Mouse (Mus musculus) liver, embryonic 15.5 days (tissue): Measurements from ENCODE around the gene Mettl16. TPM values are rescaled to one million over a fixed set of nuclear protein-coding genes. Genes with fewer than 3 reads are reported as not detected.

Experiments
- ATAC-seq: fragments of 200-750 bp; cut with Nextera tagmentation; 2 replicates; pipeline ENCODE4 v1.8.0; 2017; ENCODE audit warnings: moderate number of reproducible peaks, mild to moderate bottlenecking, moderate library complexity; ENCODE audit not compliant: insufficient read depth
- H3K27ac ChIP-seq: fragments of 300-500 bp; sonication (generic); replicated peaks from 2 replicates; pipeline ENCODE4 v1.5.1; 2015; ENCODE audit warnings: mild to moderate bottlenecking, inconsistent platforms
- H3K27me3 ChIP-seq: fragments of 300-500 bp; sonication (generic); 2 replicates; pipeline ENCODE4 v1.6.1; 2015; ENCODE audit warnings: mild to moderate bottlenecking, inconsistent platforms
- H3K36me3 ChIP-seq: fragments of 300-500 bp; sonication (generic); replicated peaks from 2 replicates; pipeline ENCODE4 v1.6.1; 2015; ENCODE audit warnings: moderate library complexity, mild to moderate bottlenecking, inconsistent platforms
- H3K4me1 ChIP-seq: fragments of 300-500 bp; sonication (generic); replicated peaks from 2 replicates; pipeline ENCODE4 v1.6.1; 2015; ENCODE audit warnings: inconsistent platforms
- H3K4me2 ChIP-seq: fragments of 300-500 bp; sonication (generic); 2 replicates; pipeline ENCODE4 v1.6.1; 2015; ENCODE audit warnings: moderate library complexity, mild to moderate bottlenecking, inconsistent platforms
- H3K4me3 ChIP-seq: fragments of 300-500 bp; sonication (generic); replicated peaks from 2 replicates; pipeline ENCODE4 v1.5.1; 2015; ENCODE audit warnings: mild to moderate bottlenecking, inconsistent platforms
- H3K9ac ChIP-seq: fragments of 300-500 bp; sonication (generic); 2 replicates; pipeline ENCODE4 v1.6.1; 2015; ENCODE audit warnings: moderate library complexity, mild to moderate bottlenecking, inconsistent platforms
- H3K9me3 ChIP-seq: fragments of 300-500 bp; sonication (generic); replicated peaks from 2 replicates; pipeline ENCODE4 v1.6.1; 2016; ENCODE audit warnings: inconsistent platforms
- WGBS: fragments of 180-500 bp; shearing (Covaris S2); methylation state at CpG from one replicate; pipeline ENCODE4 v1.1.7; 2015; ENCODE audit warnings: mixed read lengths; ENCODE audit not compliant: insufficient replicate concordance; 5-methylcytosine and 5-hydroxymethylcytosine counted together
- microRNA-seq: library from miRNA; unstranded; fragments of <30 nt; microRNA quantifications from one replicate; pipeline ENCODE4, GENCODE M21; 2016
- polyA plus RNA-seq: library from polyadenylated mRNA; unstranded; fragments of >200 nt; fragmentation: Nextera tagmentation; extraction: Ambion mirVana; gene quantifications from 2 replicates; pipeline ENCODE4 v1.2.1, GENCODE M21; 2015

Mettl16 gene
- polyA plus RNA-seq, 1 experiment from 2014 or later: 18.4 TPM

- Histone ChIP-seq H3K27me3 (no peaks in the 10 kb centered on the region), H3K4me2 (no peak overlapping the region), H3K27ac (no peak overlapping the region), H3K4me1 (no peaks in the 10 kb centered on the region), H3K36me3 (no peaks in the 10 kb centered on the region), H3K9me3 (no peaks in the 10 kb centered on the region), H3K9ac (no peak overlapping the region), H3K4me3 (no peak overlapping the region)
- no peak for ATAC-seq
- 60% methylated on average over 12 of the region's 12 CpGs for WGBS
Observed at GRCm38 (mm10) chr11:74870991-74871622, 100.5 kb downstream of the Mettl16 start.

GRCm38 (mm10) chr11:74874630-74875029 is 104.0 kb downstream of the Mettl16 start:
- no peaks in the 10 kb centered on the region for H3K9me3 ChIP-seq
- H3K27me3 ChIP-seq: no peaks in the 10 kb centered on the region
- no peak for ATAC-seq
- H3K9ac ChIP-seq: no peak overlapping the region
- 0 out of 2 replicates have a peak, but pooled peaks cover 2% of the 10 kb centered on the region for H3K4me1 ChIP-seq
- H3K4me3 ChIP-seq: no peak overlapping the region
- H3K36me3 ChIP-seq: no peaks in the 10 kb centered on the region
- WGBS: 57% methylated on average over 3 of the region's 3 CpGs
- H3K27ac ChIP-seq: no peak overlapping the region
- no peak overlapping the region for H3K4me2 ChIP-seq

DNA sequence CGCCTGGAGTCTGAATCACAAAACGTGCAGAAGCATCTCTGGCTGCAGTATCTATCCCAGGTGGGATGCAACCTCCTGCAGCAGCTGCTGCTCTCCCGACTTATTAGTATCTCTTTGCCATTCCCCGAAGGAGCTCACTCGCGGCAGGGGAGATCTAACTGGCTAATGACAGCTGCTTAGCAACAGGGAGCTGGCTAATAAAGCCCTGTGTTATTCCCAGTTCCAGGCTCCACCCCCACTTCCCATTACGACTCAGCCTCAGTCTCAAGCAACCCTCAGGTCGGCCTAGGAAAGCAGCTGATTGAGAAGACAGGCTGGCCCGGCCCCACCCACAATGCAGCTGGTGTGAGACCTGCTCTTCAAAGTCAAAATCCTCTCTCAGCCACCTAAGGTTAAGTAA is 106.2 kb downstream of the Mettl16 start:
- no peak for ATAC-seq
- Histone ChIP-seq H3K4me1 (0 out of 2 replicates have a peak, but pooled peaks cover 7% of the 10 kb centered on the region), H3K27me3 (no peaks in the 10 kb centered on the region), H3K27ac (no peak overlapping the region), H3K9me3 (no peaks in the 10 kb centered on the region), H3K4me2 (no peak overlapping the region), H3K4me3 (no peak overlapping the region), H3K9ac (no peak overlapping the region), H3K36me3 (no peaks in the 10 kb centered on the region)
- WGBS: 20% methylated on average over 9 of the region's 9 CpGs

Small RNA genes within 50 kb of the gene (microRNA-seq; reads per million reads assigned to microRNA genes)
- not detected for gene Mir6926

Other genes starting within 250 kb of the Mettl16 start
- 0.76 and 0.81 TPM in 2 replicates for gene Rap1gap2, start 159.9 kb upstream of the Mettl16 start, polyA plus RNA-seq
- gene Ccdc92b, start 151.2 kb upstream of the Mettl16 start, polyA plus RNA-seq: 13.7 and 17.7 TPM in 2 replicates
- gene Cluh, start 121.3 kb upstream of the Mettl16 start, polyA plus RNA-seq: 27.9 and 34.5 TPM in 2 replicates
- gene Pafah1b1, start 46.2 kb upstream of the Mettl16 start, polyA plus RNA-seq: 25.4 and 29.4 TPM in 2 replicates
- 1.4 and 1.5 TPM in 2 replicates for gene Mnt, start 60.1 kb downstream of the Mettl16 start, polyA plus RNA-seq
- 1.2 TPM in 2 replicates for gene Sgsm2, start 126.2 kb downstream of the Mettl16 start, polyA plus RNA-seq
- gene Tsr1, start 127.2 kb downstream of the Mettl16 start, polyA plus RNA-seq: 19.7 and 20.0 TPM in 2 replicates
- 4.5 and 4.7 TPM in 2 replicates for gene Smg6, start 155.0 kb downstream of the Mettl16 start, polyA plus RNA-seq
- 3.6 and 4.4 TPM in 2 replicates for gene Srr, start 155.1 kb downstream of the Mettl16 start, polyA plus RNA-seq